Mouse (Mus musculus) ovary, adult 18-20 months (tissue): Measurements from ENCODE around the gene Fbxo41.

Source experiments
- DNase-seq: peaks from one replicate; pipeline ENCODE4 v3.0.0; 2022; ENCODE audit warnings: low spot score, mixed read lengths

Gene Fbxo41

DNA sequence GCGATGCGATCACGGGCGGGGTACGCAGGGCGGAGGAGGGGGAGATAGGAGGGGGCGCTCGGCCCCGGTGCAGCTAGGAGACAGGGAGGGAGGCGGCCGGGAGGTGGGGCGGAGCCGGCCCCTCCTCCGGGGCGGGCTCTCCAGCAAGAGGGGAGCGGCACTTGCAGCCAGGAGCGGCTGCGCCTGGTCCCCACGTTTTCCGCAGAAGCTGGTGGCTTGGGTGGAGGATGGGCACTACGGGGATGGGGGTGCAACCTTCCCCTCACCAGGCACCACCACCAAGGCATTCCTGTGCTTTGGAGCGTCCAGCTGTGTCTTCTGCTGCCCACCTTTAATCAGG, at the start of gene Fbxo41:
Gene Fbxo41, minus strand, starts transcription at position 84 of the 340 bp plus-strand sequence.
- DNase-seq: no peak

DNA sequence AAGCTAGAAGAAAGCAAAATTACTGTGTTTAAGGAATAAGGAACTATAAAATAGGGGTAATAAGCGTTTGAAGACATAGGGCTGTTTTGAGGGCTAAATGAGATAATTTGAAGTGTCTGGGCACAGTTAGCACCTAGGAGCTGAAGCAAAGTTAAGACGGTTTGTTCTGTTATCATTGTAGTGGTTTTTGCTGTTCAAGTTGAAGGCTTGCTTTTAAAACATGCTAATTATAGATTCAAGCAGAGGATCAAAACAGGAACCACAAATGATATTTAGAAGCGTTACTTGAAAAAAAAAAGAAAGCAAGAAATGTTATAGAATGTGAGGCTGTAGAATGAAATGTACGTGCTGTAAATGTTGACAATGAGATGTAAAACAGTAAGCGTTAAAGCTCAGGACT, 44.8 kb upstream of the Fbxo41 start:
- DNase-seq: no peak

DNA sequence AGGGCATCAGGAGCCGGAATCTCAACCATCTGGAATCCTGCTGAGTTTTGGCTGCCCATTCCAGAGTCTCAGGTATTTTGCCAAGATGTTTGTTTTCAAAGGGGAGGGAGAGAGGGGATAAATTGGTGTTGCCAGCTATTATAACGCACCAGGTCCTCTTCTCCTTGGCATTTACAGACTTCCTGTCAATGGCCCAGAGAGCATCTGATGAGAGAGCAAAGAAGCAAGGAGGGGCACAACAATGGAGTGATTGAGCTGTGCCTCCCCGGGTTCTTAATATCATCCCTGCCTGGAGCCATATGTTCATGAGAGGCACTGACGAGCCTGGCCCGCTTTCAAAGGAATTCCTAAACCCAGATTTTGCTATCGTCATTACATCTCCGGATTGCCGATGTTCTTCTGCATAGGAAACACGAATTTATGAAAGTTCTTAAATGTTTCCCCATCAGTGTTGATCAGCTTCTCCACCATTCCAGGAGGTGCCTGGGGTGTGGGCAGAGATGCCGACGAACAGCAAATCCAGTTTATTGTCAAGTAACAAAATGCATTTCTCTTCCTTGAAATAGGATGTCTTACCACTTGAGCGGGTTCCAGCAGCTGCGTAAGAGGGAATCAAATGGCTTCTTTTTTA, 41.6 kb upstream of the Fbxo41 start:
- no peak for DNase-seq

DNA sequence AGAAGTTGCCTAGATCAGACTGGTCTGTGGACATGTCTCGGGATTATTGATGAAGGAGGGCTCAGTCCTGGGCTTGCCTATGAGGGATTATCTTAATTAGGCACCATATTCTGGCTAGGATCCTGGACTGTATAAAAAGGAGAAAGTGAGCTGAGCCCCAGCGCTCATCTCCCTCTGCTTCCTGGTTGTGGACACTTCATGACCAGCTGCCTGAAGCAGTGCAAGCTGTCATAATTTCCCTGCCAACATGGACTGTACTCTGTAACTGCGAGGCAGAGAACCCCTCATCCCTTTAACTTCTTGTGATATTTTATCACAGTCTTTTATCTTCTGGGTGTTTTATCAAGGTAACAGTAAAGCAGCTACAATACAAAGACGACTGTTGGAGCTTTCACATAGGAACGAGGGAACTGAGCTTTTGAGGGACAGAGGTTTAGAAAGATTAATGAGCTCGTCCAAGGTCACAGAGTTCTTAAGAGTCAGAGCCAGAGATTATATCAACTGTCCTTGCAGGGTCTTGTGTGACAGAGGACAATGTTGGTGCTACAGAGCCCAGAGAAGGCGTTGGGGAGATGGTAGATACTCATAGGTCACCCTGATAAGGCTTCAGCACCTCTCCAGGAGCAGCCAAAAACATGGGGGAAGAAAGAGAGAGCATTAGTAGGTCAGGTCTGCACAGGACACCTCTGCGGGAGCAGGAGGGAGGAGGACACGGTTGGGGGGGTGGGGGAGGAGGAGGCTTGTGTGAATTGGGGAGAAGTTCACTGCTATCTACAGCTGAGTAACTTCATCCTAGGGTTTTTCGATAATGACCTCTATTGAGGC, 40.8 kb upstream of the Fbxo41 start:
- DNase-seq: no peak

DNA sequence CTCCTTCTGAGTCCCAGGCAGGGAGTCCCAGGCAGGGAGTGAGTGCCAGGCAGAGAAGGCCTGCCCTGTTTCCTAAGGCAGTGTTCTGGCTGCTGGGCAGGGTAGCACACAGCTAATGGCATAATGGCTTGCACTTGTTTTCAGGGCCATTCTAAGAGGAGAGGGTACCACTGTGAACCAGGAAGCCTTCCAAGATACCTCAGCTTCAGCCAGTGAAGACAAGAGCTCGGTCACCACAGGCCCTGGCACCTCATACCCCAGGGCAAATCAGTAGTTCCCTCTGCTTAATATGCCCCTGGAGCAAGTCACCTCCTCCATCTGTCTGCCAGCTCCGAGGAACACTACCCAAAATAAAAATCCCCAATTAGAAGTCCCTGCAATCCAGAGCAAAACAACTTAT, 20.0 kb upstream of the Fbxo41 start:
- DNase-seq: no peak

DNA sequence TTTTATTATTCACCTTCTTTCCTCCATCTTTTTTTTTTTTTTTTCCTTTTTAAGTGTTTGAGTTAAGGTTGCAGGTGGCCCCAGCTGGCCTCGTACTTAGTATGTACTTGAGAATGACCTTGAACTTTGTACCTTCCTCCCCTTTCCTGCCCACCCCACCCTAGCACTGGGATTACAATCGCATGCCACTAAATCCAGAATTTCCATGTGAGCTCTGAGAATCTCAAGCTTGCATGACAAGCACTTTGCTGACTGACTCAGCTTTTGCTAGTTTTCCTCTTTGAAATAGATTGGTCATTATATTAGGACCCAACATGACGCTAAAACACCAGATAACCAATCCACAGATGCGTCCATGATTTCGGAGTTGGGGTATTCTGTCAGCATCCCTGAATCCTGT, 19.2 kb upstream of the Fbxo41 start:
- no peak for DNase-seq

DNA sequence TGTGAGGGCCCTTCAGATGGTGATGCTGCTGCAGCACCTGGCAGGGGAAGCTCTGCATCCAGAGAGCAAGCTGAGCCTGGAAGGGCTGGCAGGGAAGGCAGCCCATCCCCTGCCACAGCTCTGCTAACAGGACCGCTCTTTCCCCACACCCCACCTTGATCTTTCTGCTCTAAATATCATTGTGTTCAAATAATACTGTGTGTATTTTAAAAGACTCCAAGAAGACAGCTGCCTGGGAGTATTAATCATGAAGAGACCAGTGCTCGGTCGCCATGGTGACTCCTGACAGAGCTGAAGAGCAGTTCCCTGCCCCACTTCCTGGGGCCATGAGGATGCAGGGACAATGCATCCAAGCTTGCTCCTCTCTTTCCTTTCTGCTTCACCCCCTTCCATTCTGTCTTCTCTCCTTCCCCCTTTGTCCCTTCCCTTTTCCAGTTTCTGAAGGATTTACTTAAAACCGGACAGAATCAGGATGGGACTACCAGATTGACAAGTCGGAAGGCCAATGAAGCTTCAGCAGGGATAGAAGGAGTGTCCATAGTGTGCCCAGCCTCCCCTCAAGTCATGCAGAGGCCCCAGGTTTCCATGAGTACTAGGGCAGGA, 15.4 kb upstream of the Fbxo41 start:
- DNase-seq: no peak

DNA sequence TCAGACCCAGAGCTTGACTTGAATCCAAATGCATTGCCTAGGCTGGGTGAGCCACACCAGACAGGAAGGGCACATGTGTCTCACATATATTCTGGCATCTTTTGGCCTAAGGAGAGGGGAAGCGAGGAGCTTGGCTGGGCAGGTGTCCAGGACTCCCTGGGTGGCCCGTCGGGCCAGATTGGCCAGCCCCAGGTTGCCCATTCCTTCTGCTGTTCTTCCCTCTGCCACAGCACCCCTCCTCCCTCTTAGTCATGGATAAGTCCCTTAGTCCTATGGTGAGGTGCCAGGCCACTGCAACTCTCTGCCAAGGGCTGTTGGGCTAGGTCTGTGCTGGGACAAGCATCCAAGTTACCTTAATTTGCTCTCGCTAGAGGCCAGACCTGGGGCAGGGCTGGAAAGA, 13.1 kb upstream of the Fbxo41 start:
- DNase-seq: no peak

DNA sequence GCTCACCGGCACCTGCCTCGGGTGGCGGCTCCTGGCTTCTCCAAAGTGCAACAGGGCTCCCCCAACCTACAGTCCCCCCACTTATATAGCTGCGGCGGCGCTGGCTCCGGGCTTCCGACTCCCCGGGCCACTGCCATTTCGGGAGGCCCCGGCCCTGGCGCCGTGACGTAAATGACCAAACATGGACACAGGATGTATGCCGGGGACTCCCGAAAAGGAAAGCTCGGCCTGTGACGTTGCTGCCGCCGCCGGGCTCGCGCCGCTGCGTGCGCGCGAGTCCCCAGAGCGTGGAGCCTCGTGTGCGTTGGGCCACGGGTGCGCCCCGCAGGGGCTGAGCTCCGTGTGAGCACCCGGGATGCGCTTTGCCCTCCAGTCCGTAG, 10.7 kb upstream of the Fbxo41 start, which contains the start of gene Egr4:
Gene Egr4, minus strand, starts transcription at position 59 of the 380 bp plus-strand sequence.
- no peak for DNase-seq

DNA sequence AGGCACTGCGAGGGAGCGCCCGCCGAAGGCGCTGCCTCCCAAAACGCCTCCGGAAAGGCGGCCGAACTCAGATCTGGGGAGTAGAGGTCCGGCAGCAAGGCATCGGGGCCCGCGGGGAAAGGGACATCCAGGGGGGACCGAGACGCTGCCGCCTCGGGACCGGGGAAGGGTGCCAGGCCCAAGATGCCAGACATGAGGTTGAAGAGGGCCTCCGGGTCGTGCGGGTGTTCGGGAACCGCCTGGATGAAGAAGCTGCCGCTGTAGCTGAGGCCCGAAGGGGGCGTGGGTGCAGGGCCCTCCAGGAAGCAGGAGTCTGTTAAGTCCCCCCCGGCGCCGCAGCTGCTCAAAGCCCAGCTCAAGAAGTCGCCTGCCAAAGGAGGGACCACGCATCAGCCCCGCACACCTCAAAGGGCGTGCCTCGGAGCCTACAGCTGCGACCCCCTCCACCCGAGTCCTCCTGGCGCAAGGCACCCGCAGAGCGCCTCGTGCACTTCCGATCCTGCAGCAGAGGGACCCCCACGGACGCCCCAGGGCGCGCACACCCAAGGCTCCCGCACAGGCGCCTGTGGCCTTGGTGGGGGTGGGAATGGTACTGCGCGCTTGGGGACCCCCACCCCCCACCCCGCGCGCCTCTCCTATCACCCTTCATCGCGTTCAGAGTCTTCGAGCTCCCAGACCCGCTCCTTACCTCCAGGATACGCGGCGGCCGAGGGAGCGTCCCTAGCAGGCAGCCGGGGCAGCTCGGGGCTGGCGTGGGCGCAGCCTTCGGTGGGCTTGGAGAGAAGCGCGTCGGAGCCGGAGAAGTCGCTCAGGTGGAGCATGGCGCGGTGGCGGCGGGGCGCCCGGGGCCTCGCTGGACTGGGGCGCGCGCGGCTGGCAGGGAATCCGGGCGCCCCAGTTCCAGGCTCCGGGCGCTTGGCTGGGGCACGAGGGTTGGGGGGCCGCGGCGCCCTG, 10.1 kb upstream of the Fbxo41 start:
- no peak for DNase-seq

DNA sequence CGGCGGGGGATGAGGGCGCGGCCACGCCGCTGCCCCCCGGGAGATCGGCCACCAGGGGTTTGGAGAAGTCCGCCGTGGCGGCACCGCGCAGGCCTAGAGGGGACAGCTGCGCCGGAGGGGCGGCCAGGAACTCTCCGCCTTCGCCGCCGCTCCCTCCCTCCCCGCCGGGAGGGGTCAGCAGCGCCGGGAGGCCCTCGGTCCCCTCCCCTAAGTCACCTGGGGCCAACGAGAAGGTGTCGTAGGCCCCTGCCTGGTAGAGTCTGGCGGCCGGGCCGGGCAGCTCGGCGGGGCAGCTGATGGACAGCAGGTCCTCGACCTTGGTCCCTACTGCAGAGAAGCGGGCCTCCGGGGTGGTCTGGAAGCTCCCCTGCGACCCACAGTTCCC, 9.3 kb upstream of the Fbxo41 start:
- no peak for DNase-seq

DNA sequence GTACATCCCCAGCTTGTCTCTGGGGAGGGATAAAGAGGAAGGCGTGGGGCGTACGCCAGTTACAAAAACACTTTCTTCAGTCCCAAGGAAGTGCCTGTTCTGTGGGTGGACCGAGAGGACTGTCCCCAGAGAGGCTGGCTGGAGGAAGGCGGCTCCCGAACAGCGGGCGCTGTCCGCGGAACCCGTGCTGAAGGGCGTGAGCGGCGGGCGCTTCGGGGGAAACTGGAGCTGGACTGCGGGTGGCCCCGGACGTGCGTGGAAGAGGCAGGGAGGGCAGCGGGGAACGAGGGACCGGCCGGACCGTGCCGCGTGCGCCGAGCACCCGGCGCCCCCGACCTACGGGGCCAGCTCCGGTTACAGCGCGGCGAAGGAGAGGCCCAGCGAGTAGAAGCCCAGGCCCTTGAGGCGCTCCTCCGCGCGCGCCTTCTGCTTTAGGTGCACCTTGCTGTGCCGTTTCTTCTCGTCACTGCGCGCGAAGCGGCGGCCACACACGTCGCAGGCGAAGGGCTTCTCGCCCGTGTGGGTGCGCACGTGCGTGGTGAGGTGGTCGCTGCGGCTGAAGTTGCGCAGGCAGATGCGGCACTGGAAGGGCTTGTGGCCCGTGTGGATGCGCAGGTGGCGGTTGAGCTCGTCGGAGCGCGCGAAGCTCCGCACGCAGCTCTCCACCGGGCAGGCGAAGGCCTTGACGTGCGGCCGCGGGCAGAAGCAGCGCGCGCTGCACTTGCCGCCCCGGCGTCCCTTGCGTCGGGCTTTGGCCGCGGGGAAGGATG, 8.7 kb upstream of the Fbxo41 start:
- peak; percentile 20 for DNase-seq

DNA sequence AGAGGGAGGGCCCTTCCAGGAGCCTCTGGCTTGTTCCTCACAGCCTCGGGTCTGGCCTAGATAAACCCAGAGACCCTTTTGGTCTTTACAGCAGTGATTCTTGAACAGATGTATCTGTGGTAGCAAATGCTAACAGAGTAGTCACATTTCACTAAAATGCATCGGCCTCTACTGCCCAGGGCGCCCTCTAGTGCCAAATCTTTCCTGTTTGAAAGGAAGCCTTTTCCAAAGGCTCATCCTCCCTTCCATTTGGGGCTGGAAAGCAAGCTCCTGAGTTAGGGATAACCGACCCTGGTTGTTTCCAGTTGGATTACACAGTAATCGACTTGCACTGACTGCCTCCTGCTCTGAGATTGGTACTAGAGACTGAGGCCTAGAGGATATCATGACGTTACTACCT, 7.7 kb upstream of the Fbxo41 start:
- DNase-seq: no peak

DNA sequence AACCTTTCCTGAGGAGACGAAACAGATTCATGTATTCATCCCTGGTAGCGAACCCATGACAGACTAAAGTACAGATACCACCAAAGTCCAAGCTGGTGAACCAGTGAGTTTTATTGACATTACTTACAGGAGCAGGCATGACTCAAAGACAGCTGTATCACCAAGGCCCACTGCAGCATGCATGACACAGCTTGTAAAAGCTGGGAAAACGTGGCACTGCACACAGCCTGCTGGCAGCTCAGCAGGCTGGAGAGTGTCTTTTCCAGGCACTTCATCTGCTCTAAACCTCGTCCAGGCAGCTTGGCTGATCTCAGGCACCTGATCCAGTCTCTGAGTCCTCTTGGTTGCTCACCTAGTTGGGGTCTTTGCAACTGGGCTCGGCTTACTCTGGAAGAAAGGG, 5.8 kb upstream of the Fbxo41 start:
- DNase-seq: no peak

DNA sequence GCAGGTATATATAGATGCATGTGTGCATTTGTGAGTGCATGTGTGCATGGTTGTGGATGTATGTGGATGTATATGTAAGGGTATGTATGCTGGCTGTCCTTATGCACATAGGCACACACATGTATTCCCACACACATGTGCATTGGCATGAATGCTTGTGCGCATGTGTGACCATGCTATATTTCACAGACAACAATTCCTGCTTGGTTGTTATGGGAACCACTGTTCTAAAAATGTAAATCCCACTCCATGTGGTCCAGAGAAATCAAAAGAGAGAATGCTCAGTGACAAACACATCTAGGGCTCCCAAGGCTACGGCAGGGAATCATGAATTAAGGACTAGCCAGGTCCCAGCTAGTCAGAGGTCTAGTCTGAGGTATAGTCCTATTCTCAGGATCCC, 2.1 kb upstream of the Fbxo41 start:
- no peak for DNase-seq

DNA sequence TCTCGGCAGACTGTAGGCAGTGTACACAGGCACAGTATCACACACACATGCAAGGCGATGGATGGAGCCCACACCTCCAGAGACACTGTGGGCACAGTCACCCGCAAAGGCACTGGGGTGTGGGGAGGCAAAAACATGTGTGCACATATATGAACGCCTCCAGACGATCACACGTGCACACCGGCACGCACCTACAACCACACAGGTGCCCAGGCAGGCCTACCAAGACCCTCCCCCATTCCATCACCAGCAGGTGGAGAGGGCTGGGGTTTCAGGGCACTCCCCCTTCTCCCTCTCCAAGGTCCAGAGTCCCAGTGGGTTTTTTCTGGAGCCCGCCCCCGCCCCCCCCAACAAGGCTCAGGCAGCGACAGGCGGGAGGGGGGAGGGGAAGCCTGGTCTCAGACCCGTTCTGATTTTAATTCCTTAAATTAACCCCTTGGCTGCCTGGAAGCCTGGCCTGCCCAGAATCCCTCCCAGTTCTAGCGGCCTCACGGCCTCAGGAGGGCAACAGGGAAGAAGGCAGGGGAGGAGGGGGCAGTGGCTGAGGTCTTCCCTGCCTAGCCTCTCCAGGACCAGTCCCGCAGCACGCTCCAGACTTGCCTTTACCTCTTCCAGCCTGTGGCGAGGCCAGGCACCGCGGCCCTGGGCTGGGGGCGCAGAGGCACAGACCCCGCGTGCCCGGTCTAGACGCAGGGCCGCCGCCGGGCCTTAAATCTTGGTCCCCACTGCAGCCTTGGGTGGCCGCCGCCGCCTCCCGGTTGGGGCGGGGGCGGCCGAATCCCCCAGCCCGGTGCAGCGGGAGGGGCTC, 487 bp downstream of the Fbxo41 start:
- DNase-seq: no peak

DNA sequence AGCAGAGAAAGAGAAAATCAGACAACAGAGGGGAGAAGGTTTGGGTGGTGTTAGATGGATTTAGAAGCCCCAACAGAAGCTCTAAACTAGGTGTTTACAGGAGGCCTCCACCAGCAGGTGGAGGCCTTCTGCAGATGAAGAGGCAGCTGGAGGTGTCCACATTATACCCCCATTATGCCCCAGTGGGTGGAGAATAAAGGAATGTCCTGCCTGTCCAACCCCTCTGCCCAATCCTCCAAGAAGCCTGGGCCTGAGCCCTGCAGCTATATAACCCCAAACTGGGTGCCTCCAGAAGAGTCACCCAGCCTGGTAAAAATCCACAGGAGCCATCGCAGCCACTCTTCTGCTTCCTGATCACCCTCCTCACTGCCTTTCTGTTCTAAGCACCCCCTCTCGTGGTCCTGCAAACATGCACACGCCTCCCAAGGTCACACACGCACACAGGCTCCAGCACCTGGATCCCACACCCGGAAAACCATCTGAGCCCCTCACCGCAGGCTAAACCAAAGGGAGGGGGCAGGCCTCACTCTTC, 1.2 kb downstream of the Fbxo41 start:
- DNase-seq: no peak

DNA sequence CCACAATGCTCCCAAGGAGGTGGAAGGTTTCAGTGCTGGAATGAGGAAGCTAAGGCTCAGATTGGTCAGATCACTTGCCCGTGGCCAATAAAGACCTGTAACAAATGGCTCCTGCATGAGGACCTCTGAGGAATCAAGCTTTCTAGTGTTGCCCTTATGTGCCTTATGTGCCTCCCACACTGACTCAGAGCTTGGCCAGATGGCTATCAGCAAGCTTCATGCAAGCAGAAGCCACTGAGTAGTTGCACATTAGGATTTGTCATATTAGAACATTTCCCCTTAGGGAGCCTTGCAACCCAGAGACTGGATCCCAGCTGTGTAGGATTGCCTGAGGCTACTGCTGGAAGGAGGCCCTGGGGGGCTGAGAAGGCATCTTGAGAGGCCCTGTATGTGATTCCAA, 2.4 kb downstream of the Fbxo41 start:
- no peak for DNase-seq

DNA sequence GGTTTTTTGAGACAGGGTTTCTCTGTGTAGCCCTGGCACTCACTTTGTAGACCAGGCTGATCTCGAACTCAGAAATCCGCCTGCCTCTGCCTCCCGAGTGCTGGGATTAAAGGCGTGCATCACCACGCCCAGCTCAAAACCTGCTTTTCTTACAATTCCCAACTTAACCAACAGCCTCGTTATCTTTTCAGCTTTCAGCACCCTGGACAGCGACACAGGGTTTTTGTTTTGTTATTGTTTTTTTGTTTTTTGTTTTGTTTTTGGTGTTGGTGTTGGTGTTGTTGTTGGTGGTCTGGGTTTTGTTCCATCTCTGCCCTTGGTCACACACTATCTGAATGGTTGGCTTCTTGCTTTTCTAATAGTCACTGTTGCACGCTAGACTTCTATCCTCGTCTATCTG, 4.6 kb downstream of the Fbxo41 start:
- no peak for DNase-seq

DNA sequence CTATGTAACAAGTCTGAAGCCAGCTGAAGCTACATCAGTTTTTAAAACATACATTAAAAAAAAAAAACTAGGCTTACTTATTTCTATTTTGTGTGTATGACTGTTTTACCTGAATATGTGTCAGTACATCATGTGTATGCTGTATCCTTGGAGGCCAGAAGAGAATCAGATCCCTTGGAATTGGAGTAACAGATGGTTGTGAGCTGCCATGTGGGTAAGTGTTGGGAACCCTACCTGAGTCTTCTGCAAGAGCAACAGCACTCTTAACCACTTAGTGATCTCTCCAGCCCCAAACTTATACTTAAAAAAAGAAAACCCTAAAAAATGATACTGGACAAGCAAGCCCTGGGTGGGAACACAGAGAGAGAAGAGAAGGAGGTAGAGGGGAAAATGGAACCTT, 5.8 kb downstream of the Fbxo41 start:
- DNase-seq: no peak

DNA sequence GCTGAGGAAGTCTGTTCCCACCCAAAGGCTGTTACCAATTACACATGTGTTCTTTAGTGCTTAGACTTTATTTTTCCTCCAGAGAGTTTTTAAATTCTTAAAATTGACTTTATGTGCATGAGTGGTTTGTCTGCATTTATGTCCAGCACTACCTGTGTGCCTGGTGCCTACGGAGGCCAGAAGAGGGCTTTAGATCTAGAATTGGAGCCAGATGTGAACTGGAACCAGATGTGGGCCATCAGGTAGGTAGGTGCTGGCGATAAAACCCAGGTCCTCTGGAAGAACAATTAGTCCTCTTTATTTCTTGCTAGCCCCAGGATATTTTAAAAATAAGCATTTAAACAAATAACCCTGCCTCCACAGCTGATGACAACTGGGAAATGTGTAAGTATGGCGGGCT, 11.2 kb downstream of the Fbxo41 start:
- no peak for DNase-seq
